Mouse (Mus musculus) CD4-positive helper T cell, adult 2 months (primary cell): Measurements from ENCODE around the gene Wwc1.

ENCODE experiments used
- DNase-seq: peaks from one replicate; pipeline ENCODE4 v3.0.0-alpha.2; 2012; ENCODE audit warnings: low read depth, missing footprints, low spot score

The Wwc1 gene

GRCm38 (mm10) chr11:35933402-35934085 lies 46.8 kb downstream of the Wwc1 start:
- no peak for DNase-seq

GRCm38 (mm10) chr11:35932121-35932885 lies 48.0 kb downstream of the Wwc1 start:
- DNase-seq, result no peak

- DNase-seq, result no peak
Observed at GRCm38 (mm10) chr11:35930511-35931060, 49.7 kb downstream of the Wwc1 start.

- no peak for DNase-seq
Observed at GRCm38 (mm10) chr11:35928453-35928852, 51.9 kb downstream of the Wwc1 start.

- no peak for DNase-seq
Observed at GRCm38 (mm10) chr11:35927309-35927708, 53.0 kb downstream of the Wwc1 start.

- DNase-seq, result no peak
Observed at GRCm38 (mm10) chr11:35925592-35925991, 54.7 kb downstream of the Wwc1 start.

GRCm38 (mm10) chr11:35922205-35922873 lies 58.0 kb downstream of the Wwc1 start:
- no peak for DNase-seq

- no peak for DNase-seq
Observed at GRCm38 (mm10) chr11:35920776-35921175, 59.6 kb downstream of the Wwc1 start.

- DNase-seq, result no peak
Observed at GRCm38 (mm10) chr11:35919856-35920503, 60.3 kb downstream of the Wwc1 start.

- no peak for DNase-seq
Observed at GRCm38 (mm10) chr11:35919383-35919782, 60.9 kb downstream of the Wwc1 start.

- no peak for DNase-seq
Observed at GRCm38 (mm10) chr11:35916466-35917185, 63.7 kb downstream of the Wwc1 start.

GRCm38 (mm10) chr11:35915546-35915945 lies 64.8 kb downstream of the Wwc1 start:
- DNase-seq, result no peak

- DNase-seq, result no peak
Observed at GRCm38 (mm10) chr11:35913418-35914044, 66.8 kb downstream of the Wwc1 start.

- no peak for DNase-seq
Observed at GRCm38 (mm10) chr11:35904955-35905550, 75.3 kb downstream of the Wwc1 start.

- no peak for DNase-seq
Observed at GRCm38 (mm10) chr11:35903079-35903478, 77.2 kb downstream of the Wwc1 start.

GRCm38 (mm10) chr11:35899946-35900345 lies 80.4 kb downstream of the Wwc1 start:
- no peak for DNase-seq

GRCm38 (mm10) chr11:35893454-35893853 lies 86.9 kb downstream of the Wwc1 start:
- no peak for DNase-seq

- no peak for DNase-seq
Observed at GRCm38 (mm10) chr11:35893018-35893421, 87.3 kb downstream of the Wwc1 start.

- no peak for DNase-seq
Observed at GRCm38 (mm10) chr11:35892293-35892692, 88.0 kb downstream of the Wwc1 start.

- DNase-seq, result no peak
Observed at GRCm38 (mm10) chr11:35888790-35889189, 91.5 kb downstream of the Wwc1 start.
